Comparison of ENCODE assay signal across 8 mouse cellular contexts in the genomic region with DNA sequence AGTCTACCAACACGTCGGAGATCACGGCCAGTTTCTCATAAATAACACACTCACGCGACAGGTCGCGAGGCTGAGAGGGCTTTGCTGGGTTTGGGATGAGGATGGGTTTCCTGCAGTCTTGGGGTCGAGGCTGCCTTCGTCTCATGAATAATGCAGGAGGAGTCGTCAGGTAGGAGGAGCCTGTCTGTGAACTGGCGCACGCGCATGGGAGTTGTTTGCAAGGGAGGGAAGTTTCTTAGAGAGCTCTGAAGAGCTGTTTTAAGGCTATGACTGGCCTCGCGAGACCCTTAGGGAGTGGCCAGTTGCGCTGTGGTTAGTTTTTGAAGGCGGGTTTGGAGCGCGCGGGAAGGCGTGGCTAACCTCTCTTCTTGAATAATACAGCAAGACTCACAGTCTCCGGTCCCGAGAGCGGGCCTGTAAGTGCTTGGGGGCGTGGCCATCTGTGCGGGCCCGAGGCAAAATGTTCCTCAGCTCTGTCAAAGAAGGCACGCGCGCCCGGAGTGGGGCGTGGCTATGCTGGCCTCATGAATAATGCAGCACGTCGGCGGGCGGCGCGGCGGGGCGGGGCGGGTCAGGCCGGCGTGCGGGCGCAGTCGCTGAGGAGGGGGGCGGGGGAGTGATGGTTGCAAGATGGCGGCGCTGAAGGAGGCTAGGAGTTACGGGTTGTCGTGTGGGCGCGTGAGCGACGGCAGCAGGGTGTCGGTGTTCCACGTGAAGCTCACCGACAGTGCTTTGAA. TPM values are rescaled to one million over a fixed set of nuclear protein-coding genes. Genes with fewer than 3 reads are reported as not detected.
DNase-seq lines count a peak whose midpoint lies in the region; ATAC-seq lines count a peak whose summit lies in the region.

A gene (plus strand): TSS at position 381 of the 737 bp plus-strand sequence.

- under 1% methylated on average over 54 of the region's 58 CpGs for WGBS in lung, embryonic 16.5 days

- H3K27me3 ChIP-seq in lung, embryonic 16.5 days (ENCODE audit: control insufficient read depth, insufficient read depth, low read depth, low read length), result no peaks in the 10 kb centered on the region

- peak within 1 kb of the TSS; percentile 90 for H3K9ac ChIP-seq in lung, embryonic 16.5 days (ENCODE audit: low read length)

- H3K27ac ChIP-seq in lung, embryonic 16.5 days (ENCODE audit: low read length), result peak within 1 kb of the TSS; percentile 99

- H3K4me2 ChIP-seq in lung, embryonic 16.5 days (ENCODE audit: low read depth, low read length), result peak within 1 kb of the TSS; percentile 72

- H3K36me3 ChIP-seq in lung, embryonic 16.5 days (ENCODE audit: control insufficient read depth, insufficient read depth, low read length), result peaks cover 15% of the 10 kb centered on the region

- no peaks in the 10 kb centered on the region for H3K9me3 ChIP-seq in lung, embryonic 16.5 days (ENCODE audit: control insufficient read depth, low read length)

- peak within 1 kb of the TSS; percentile 86 for H3K4me3 ChIP-seq in lung, embryonic 16.5 days (ENCODE audit: low read length)

- peaks cover 11% of the 10 kb centered on the region for H3K4me1 ChIP-seq in lung, embryonic 16.5 days (replicated peaks; ENCODE audit: control insufficient read depth, insufficient read depth, low read length)

- peak; percentile 75 to 78 for ATAC-seq in hematopoietic stem cell, adult 5-6 weeks (replicated peaks in 1 of 2; ENCODE audit: insufficient read depth in 1 of 2, low FRiP score in 2 of 2, low TSS enrichment in 1 of 2, low read depth in 1 of 2, poor library complexity in 2 of 2, severe bottlenecking in 2 of 2)
- ATAC-seq in lung, embryonic 16.5 days (ENCODE audit: low read depth), result peak; percentile 93

- peak; percentile 97 for DNase-seq in MEL-GATA-1-ER (ENCODE audit: extremely low read depth, low read depth)
- peak; percentile 98 for DNase-seq in cerebellum, adult 8-10 months
- peak; percentile 97 for DNase-seq in forelimb bud, embryonic 11.5 days (ENCODE audit: low read depth, low spot score)
- peak; percentile 99 for DNase-seq in layer of hippocampus, adult 9-10 months (ENCODE audit: low spot score)
- DNase-seq in ovary, postnatal 10 days (ENCODE audit: low spot score), result peak; percentile 99
- peak; percentile 99 for DNase-seq in thymus, postnatal 10 days (ENCODE audit: low spot score in 2 of 2)

RNA-seq across cellular contexts. Expression of the gene that starts here (rescaled TPM):
- total RNA-seq in hematopoietic stem cell, adult 5-6 weeks (2017), result 9.2 and 14.3 TPM in 2 replicates
- polyA plus RNA-seq in lung, embryonic 16.5 days (2015; fragmentation: Nextera tagmentation; extraction: Ambion mirVana), result 19.8 and 21.4 TPM in 2 replicates

Comparison
In these comparisons a context has a peak if more than half of its experiments do, and no peak if none do; other contexts are left out.
1. Peak in every context shown above with its lines: DNase-seq, ATAC-seq, H3K4me3 ChIP-seq and H3K27ac ChIP-seq.